Mouse (Mus musculus): ENCODE data around the gene Eif2b3. TPM values are rescaled to one million over a fixed set of nuclear protein-coding genes. Genes with fewer than 3 reads are reported as not detected.

Gene Eif2b3
- polyA plus RNA-seq, 1 experiment from 2014 or later: 46.1 TPM

- Histone ChIP-seq H3K4me2 (no peak overlapping the region), H3K9ac (replicated peaks) (no peak overlapping the region), H3K27me3 (replicated peaks) (no peaks in the 10 kb centered on the region), H3K36me3 (peaks cover 69% of the 10 kb centered on the region), H3K27ac (replicated peaks) (no peak overlapping the region), H3K9me3 (replicated peaks) (no peaks in the 10 kb centered on the region), H3K4me3 (replicated peaks) (no peak overlapping the region), H3K4me1 (peaks cover 17% of the 10 kb centered on the region)
- ATAC-seq (ENCODE audit: low FRiP score): no peak
- 93% methylated on average over 17 of the region's 17 CpGs for WGBS
Observed at GRCm38 (mm10) chr4:116999513-117000154, 19.6 kb upstream of the Eif2b3 start.

DNA sequence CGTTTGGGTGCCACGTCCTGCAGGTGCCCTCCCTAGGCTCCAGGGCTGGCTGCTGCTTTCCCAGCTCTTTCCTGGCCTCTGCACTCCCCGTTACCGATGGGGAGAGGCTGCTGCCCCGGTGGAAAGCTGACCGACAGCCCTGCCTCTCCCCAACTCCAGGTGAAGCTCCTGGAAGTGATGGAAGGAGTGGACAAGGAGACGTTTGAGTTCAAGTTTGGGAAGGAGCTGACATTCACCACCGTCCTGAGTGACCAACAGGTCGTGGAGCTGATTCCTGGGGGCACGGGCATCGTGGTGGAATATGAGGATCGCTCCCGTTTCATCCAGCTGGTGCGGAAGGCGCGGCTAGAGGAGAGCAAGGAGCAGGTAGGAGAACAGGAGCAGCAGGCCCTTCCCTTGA lies 17.2 kb upstream of the Eif2b3 start:
- no peak overlapping the region for H3K4me3 ChIP-seq (replicated peaks)
- no peak overlapping the region for H3K27ac ChIP-seq (replicated peaks)
- no peaks in the 10 kb centered on the region for H3K9me3 ChIP-seq (replicated peaks)
- ATAC-seq (ENCODE audit: low FRiP score): no peak
- no peak overlapping the region for H3K9ac ChIP-seq (replicated peaks)
- WGBS: 91% methylated on average over 16 of the region's 16 CpGs
- H3K4me2 ChIP-seq: no peak overlapping the region
- no peaks in the 10 kb centered on the region for H3K27me3 ChIP-seq (replicated peaks)
- peaks cover 68% of the 10 kb centered on the region for H3K36me3 ChIP-seq
- H3K4me1 ChIP-seq: no peaks in the 10 kb centered on the region

- no peak overlapping the region for H3K4me3 ChIP-seq (replicated peaks)
- ATAC-seq (ENCODE audit: low FRiP score): peak; percentile 58; the same call in 1 of the 2 replicates
- no peaks in the 10 kb centered on the region for H3K9me3 ChIP-seq (replicated peaks)
- no peaks in the 10 kb centered on the region for H3K4me1 ChIP-seq
- H3K27ac ChIP-seq (replicated peaks): no peak overlapping the region
- WGBS: 54% methylated on average over 38 of the region's 38 CpGs
- peaks cover 64% of the 10 kb centered on the region for H3K36me3 ChIP-seq
- H3K27me3 ChIP-seq (replicated peaks): no peaks in the 10 kb centered on the region
- no peak overlapping the region for H3K4me2 ChIP-seq
- H3K9ac ChIP-seq (replicated peaks): no peak overlapping the region
Observed at GRCm38 (mm10) chr4:117002543-117003521, 16.4 kb upstream of the Eif2b3 start.

GRCm38 (mm10) chr4:117004649-117005048 lies 14.6 kb upstream of the Eif2b3 start:
- Histone ChIP-seq H3K9ac (replicated peaks) (no peak overlapping the region), H3K27me3 (replicated peaks) (no peaks in the 10 kb centered on the region), H3K4me3 (replicated peaks) (no peak overlapping the region), H3K4me2 (no peak overlapping the region), H3K9me3 (replicated peaks) (no peaks in the 10 kb centered on the region), H3K27ac (replicated peaks) (no peak overlapping the region), H3K36me3 (peaks cover 49% of the 10 kb centered on the region), H3K4me1 (no peaks in the 10 kb centered on the region)
- no peak for ATAC-seq (ENCODE audit: low FRiP score)
- WGBS: 90% methylated on average over 4 of the region's 4 CpGs

DNA sequence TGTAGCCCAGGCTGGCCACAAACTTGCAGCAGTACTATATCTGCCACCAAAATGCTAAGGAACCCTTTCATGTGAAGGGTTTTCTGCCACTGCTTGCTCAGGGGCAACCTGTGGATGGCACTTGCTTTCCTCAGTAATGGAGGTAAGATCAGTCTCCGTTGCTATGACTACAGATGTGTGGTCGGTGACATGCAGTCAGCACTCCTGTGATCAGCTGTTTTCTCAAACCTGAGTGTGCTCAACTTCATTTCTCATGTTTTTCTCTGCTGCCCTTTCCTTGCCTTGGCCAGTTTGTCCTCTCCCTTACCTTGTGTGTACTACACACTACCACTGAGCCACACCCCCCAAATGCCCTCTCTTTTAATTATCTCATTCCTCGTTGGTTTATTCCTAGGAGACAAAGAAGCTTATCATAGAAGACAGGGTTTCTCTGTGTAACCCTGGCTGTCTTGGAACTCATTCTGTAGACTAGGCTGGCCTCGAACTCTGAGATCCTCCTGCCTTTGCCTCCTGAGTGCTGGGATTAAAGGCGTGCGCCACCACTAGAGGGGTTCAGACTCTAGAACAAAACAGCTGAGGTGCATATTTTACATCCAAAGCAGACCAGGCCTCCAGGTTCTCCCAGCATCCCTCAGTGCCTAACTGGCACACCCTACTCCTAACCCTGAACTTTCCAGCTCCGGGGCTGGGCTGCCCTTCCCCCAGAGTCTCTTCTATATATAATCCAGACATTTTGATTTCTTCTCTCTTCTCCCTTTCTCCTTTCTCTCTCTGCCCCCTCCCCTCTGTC lies 13.4 kb upstream of the Eif2b3 start:
- Histone ChIP-seq H3K36me3 (peaks cover 37% of the 10 kb centered on the region), H3K27me3 (replicated peaks) (no peaks in the 10 kb centered on the region), H3K9ac (replicated peaks) (no peak overlapping the region), H3K27ac (replicated peaks) (no peak overlapping the region), H3K4me1 (no peaks in the 10 kb centered on the region), H3K9me3 (replicated peaks) (no peaks in the 10 kb centered on the region), H3K4me3 (replicated peaks) (no peak overlapping the region), H3K4me2 (no peak overlapping the region)
- WGBS: 77% methylated on average over 7 of the region's 7 CpGs
- ATAC-seq (ENCODE audit: low FRiP score): no peak

GRCm38 (mm10) chr4:117007058-117007457 lies 12.1 kb upstream of the Eif2b3 start:
- WGBS: 59% methylated on average over 3 of the region's 3 CpGs
- no peaks in the 10 kb centered on the region for H3K27me3 ChIP-seq (replicated peaks)
- no peaks in the 10 kb centered on the region for H3K4me1 ChIP-seq
- no peaks in the 10 kb centered on the region for H3K9me3 ChIP-seq (replicated peaks)
- no peak overlapping the region for H3K4me2 ChIP-seq
- peaks cover 26% of the 10 kb centered on the region for H3K36me3 ChIP-seq
- H3K4me3 ChIP-seq (replicated peaks): no peak overlapping the region
- ATAC-seq (ENCODE audit: low FRiP score): no peak
- H3K9ac ChIP-seq (replicated peaks): no peak overlapping the region
- no peak overlapping the region for H3K27ac ChIP-seq (replicated peaks)

DNA sequence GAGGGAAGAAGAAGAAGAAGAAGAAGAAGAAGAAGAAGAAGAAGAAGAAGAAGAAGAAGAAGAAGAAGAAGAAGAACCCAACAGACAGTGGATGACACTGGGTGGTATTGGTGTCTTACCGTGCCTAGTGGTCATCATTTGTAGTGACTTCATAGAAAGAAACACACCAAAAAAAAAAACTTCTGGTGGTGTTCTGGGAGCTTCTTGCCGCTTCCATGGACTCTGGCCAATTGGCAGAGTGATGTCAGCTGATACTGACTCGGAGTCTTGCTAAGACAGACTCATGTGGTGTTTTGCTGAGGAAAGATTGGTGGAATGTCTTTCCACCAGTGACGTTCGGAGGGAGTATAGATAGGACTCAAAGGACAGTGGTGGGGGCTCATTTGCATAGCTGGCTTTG lies 9.0 kb upstream of the Eif2b3 start:
- 88% methylated on average over 5 of the region's 5 CpGs for WGBS
- Histone ChIP-seq H3K27ac (replicated peaks) (no peak overlapping the region), H3K4me1 (no peaks in the 10 kb centered on the region), H3K27me3 (replicated peaks) (no peaks in the 10 kb centered on the region), H3K4me2 (no peak overlapping the region), H3K36me3 (no peaks in the 10 kb centered on the region), H3K9ac (replicated peaks) (no peak overlapping the region), H3K9me3 (replicated peaks) (no peaks in the 10 kb centered on the region), H3K4me3 (replicated peaks) (no peak overlapping the region)
- ATAC-seq (ENCODE audit: low FRiP score): no peak

DNA sequence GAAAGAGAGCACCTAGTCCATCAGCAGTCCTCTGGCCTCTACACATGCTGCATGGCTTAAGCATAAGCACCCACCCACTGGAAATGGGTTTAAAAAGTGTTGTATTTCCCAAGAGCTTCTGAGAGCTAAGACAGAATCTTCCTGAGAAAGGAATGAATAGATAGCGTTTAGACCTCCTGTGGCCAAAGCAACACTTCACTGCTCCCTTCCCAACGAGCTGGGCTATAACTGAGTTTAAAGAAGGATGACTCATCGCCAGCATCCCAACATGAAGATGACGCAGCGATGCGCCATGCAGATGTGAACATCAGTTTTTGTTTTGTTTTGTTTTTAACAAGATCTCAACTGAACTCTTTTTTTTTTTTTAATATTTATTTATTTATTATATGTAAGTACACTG lies 5.6 kb upstream of the Eif2b3 start:
- Histone ChIP-seq H3K9ac (replicated peaks) (no peak overlapping the region), H3K27me3 (replicated peaks) (no peaks in the 10 kb centered on the region), H3K9me3 (replicated peaks) (no peaks in the 10 kb centered on the region), H3K4me1 (no peaks in the 10 kb centered on the region), H3K4me3 (replicated peaks) (no peak overlapping the region), H3K27ac (replicated peaks) (no peak overlapping the region), H3K36me3 (no peaks in the 10 kb centered on the region), H3K4me2 (no peak overlapping the region)
- 83% methylated on average over 6 of the region's 6 CpGs for whole genome bisulfite sequencing
- ATAC-seq (ENCODE audit: low FRiP score): no peak

GRCm38 (mm10) chr4:117014901-117015415 lies 4.2 kb upstream of the Eif2b3 start:
- Histone ChIP-seq H3K4me3 (replicated peaks) (no peak overlapping the region), H3K27me3 (replicated peaks) (no peaks in the 10 kb centered on the region), H3K36me3 (no peaks in the 10 kb centered on the region), H3K9ac (replicated peaks) (no peak overlapping the region), H3K4me1 (peaks cover 6% of the 10 kb centered on the region), H3K9me3 (replicated peaks) (no peaks in the 10 kb centered on the region), H3K4me2 (no peak overlapping the region), H3K27ac (replicated peaks) (no peak overlapping the region)
- no peak for ATAC-seq (ENCODE audit: low FRiP score)
- 73% methylated on average over 4 of the region's 4 CpGs for WGBS

- peaks cover 14% of the 10 kb centered on the region for H3K4me1 ChIP-seq
- H3K27ac ChIP-seq (replicated peaks): no peak overlapping the region
- no peaks in the 10 kb centered on the region for H3K27me3 ChIP-seq (replicated peaks)
- WGBS: 81% methylated on average over 2 of the region's 2 CpGs
- no peaks in the 10 kb centered on the region for H3K9me3 ChIP-seq (replicated peaks)
- no peak overlapping the region for H3K4me3 ChIP-seq (replicated peaks)
- ATAC-seq (ENCODE audit: low FRiP score): no peak
- H3K9ac ChIP-seq (replicated peaks): no peak overlapping the region
- H3K4me2 ChIP-seq: no peak overlapping the region
- H3K36me3 ChIP-seq: peaks cover 11% of the 10 kb centered on the region
Observed at GRCm38 (mm10) chr4:117017738-117018137, 1.5 kb upstream of the Eif2b3 start.

GRCm38 (mm10) chr4:117018327-117018726 lies 875 bp upstream of the Eif2b3 start:
- no peak for ATAC-seq (ENCODE audit: low FRiP score)

More at GRCm38 (mm10) chr4:117018327-117018726, 875 bp upstream of the Eif2b3 start:
- H3K4me2 ChIP-seq: no peak overlapping the region
- H3K9ac ChIP-seq (replicated peaks): no peak overlapping the region
- no peaks in the 10 kb centered on the region for H3K9me3 ChIP-seq (replicated peaks)
- peaks cover 17% of the 10 kb centered on the region for H3K36me3 ChIP-seq
- H3K4me1 ChIP-seq: peaks cover 14% of the 10 kb centered on the region
- 88% methylated on average over 7 of the region's 7 CpGs for WGBS
- no peak overlapping the region for H3K4me3 ChIP-seq (replicated peaks)
- H3K27ac ChIP-seq (replicated peaks): no peak overlapping the region
- no peaks in the 10 kb centered on the region for H3K27me3 ChIP-seq (replicated peaks)
